Mouse (Mus musculus): Measurements from ENCODE around the gene Cluh.

The Cluh gene

DNA sequence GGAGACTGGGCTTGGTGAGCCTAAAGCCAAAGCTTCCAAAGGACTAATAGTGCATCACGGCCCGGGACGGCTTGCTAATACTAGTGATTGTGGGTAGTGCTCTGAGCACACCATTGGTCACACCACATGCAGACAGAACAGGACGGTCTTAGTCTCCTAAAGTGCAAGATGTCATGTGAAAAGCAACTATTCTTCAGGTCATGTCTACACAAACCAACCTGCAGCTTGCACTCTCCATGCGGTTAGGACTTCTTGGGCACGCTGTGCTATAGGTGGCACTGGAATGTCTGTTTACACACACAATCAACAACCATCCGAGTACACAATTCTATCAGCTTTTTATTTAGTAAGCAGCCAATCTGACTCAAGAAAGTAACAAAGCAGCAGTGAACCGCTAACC lies 25.4 kb downstream of the Cluh start:
- no peak for DNase-seq (ENCODE audit: low spot score)

DNA sequence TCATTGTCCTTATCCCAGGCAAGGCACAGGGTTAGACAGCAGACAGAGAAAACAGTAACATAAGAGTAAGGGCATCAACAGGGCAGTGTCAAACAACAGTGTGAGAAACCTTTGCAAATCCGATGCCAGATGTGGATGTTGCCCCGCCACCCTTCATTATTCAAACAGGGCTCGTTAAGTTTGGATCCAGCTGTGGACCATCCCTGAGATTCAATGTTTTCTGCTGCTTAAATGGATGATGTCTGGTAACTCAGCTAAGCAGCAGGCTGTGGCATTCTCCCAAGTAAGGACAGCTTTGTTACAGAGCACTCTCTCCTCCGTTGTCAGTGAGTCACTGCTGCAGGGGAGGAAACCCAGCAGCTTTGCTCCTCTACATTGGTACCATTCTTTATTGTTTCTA lies 25.9 kb downstream of the Cluh start:
- DNase-seq (ENCODE audit: low spot score), result peak; percentile 55

DNA sequence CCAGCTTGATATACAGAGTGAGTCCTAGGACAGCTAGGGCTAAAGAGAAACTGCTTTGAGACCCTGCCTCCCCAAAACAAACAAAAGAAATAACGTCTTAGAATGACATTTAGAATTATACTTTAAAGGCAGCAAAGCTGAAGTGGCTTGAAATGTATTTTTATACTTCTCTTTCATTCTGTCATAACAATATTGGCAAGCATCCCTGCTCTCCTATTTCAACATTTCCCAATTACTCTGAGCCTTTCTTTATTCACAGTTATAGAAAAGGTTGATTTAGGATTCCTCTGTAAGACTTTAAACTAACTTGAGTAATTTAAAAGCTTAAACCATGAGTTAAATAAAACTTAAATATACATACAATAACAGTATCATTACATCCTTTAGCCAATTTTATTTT lies 42.9 kb downstream of the Cluh start:
- no peak for DNase-seq (ENCODE audit: low spot score)

DNA sequence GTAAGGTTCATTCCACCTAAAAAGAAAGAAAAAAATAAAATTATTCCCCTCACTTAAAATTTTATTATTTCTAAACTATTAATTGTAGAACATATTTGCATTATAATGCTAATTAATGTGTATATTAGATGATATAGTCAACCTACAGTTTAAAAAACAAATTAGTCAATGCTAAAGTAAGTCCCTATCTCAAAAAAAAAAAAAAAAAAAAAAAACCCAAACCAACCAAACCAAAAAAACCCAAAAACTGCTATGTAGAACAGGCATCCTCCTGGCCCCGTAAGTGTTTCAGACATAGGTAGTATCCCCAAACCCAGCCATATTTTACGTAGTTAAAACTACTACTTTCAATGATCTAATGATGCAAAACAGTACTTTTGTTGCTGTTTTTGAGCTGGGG lies 50.2 kb downstream of the Cluh start:
- no peak for DNase-seq (ENCODE audit: low spot score)

DNA sequence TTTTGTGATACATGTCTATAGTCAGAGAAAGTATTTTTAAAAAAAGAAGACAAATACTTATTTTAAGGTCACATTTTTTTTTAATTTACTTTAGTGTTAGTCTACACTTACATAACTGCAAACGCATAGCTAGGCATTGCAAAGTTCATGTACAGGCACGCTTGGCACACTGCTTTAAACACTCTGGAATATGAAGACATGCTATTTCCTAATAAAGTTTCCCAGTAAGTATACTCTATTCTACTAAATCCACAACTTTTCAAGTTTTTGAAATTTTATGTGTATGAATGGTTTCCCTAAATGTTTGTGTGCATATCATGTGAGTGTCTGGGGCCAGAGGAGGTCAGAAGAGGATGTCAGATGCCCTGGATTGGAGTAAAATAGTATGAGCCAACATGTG lies 54.8 kb downstream of the Cluh start:
- no peak for DNase-seq (ENCODE audit: low spot score)

DNA sequence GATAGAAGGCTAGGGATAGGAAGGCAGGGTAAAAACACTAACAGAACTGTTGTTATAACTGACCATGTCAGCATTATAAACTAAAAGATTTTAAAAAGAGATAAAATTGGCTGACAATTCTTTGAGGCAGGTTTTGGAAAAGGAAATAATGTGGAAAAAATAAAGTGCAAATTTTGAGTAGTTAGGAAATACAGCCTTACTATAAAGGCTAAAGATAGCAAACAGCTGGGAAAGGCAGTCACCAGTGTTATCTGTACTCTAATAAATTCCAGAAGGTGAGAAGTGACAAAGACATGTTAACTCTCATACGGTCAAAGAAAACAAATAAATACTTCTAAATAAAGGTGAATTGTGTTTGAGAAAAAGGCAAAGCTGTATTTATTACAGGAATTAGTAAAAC lies 59.5 kb downstream of the Cluh start:
- no peak for DNase-seq (ENCODE audit: low spot score)

DNA sequence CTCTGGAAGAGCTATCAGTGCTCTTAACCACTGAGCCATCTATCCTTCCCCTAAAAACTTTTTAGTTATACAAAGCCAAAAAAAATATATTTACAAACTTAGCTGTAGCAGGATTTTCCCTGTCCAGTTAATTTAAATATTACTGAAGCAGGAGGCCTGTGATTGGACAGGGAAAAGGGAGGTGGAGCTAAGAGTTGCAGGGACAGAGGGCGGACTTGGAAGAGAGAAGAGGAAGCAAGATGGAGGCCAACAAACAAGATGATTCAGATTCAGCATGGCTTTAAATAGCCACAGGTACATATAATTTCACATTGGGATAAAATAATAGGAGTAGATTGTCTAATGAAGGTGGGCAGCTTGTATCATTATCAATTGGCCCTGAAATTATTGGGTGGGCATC lies 61.4 kb downstream of the Cluh start:
- no peak for DNase-seq (ENCODE audit: low spot score)

DNA sequence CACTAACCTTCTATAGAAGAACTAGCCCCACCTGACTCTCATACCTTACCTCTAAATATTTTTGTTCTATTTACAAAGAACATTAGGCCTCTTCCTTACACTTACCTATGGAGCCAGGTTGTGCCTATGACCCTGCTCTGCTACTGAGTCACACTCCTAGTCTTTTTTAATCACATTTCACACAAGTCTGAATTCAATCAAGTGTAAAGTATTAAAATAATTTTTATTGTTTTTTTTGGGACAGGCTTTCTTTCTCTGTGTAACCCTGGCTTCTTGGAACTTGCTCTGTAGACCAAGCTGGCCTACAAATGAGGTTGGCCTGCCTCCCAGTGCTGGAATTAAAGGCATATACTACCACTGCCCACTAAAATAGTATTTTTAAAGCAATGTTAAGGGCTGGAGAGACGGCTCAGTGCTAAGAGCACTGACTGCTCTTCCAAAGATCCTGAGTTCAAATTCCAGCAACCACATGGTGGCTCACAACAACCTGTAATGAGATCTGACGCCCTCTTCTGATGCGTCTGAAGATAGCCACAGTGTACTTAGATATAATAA lies 66.8 kb downstream of the Cluh start:
- no peak for DNase-seq (ENCODE audit: low spot score)
